Mouse (Mus musculus) embryonic facial prominence, embryonic 12.5 days (tissue): ENCODE measurements around the gene Dmac2. TPM values are rescaled to one million over a fixed set of nuclear protein-coding genes. Genes with fewer than 3 reads are reported as not detected.

Experiments
- ATAC-seq: fragments of 200-750 bp; cut with Nextera tagmentation; 2 replicates; pipeline ENCODE4 v1.8.0; 2017; ENCODE audit not compliant: insufficient number of reproducible peaks, insufficient read depth, low FRiP score, low TSS enrichment
- H3K27ac ChIP-seq: fragments of 300-500 bp; sonication (generic); 2 replicates; pipeline ENCODE4 v1.5.1; 2016; ENCODE audit warnings: mild to moderate bottlenecking
- H3K27me3 ChIP-seq: fragments of 300-500 bp; sonication (generic); 2 replicates; pipeline ENCODE4 v1.6.1; 2016; ENCODE audit warnings: mild to moderate bottlenecking, moderate library complexity
- H3K36me3 ChIP-seq: fragments of 300-500 bp; sonication (generic); 2 replicates; pipeline ENCODE4 v1.6.1; 2016; ENCODE audit warnings: mild to moderate bottlenecking
- H3K4me1 ChIP-seq: fragments of 300-500 bp; sonication (generic); 2 replicates; pipeline ENCODE4 v1.6.1; 2016
- H3K4me2 ChIP-seq: fragments of 300-500 bp; sonication (generic); replicated peaks from 2 replicates; pipeline ENCODE4 v1.6.1; 2016; ENCODE audit warnings: mild to moderate bottlenecking, moderate library complexity
- H3K4me3 ChIP-seq: fragments of 300-500 bp; sonication (generic); 2 replicates; pipeline ENCODE4 v1.5.1; 2016; ENCODE audit warnings: mild to moderate bottlenecking
- H3K9ac ChIP-seq: fragments of 300-500 bp; sonication (generic); 2 replicates; pipeline ENCODE4 v1.6.1; 2016; ENCODE audit warnings: mild to moderate bottlenecking, moderate library complexity
- H3K9me3 ChIP-seq: fragments of 300-500 bp; sonication (generic); 2 replicates; pipeline ENCODE4 v1.6.1; 2016; ENCODE audit warnings: mild to moderate bottlenecking, moderate library complexity
- WGBS: fragments of 180-500 bp; shearing (Covaris S2); methylation state at CpG from one replicate; pipeline ENCODE4 v1.1.7; 2016; 5-methylcytosine and 5-hydroxymethylcytosine counted together
- polyA plus RNA-seq: library from polyadenylated mRNA; unstranded; fragments of >200 nt; fragmentation: Nextera tagmentation; extraction: Ambion mirVana; gene quantifications from 2 replicates; pipeline ENCODE4 v1.2.1, GENCODE M21; 2016

The Dmac2 gene
- polyA plus RNA-seq, 1 experiment from 2014 or later = 39.0 TPM

DNA sequence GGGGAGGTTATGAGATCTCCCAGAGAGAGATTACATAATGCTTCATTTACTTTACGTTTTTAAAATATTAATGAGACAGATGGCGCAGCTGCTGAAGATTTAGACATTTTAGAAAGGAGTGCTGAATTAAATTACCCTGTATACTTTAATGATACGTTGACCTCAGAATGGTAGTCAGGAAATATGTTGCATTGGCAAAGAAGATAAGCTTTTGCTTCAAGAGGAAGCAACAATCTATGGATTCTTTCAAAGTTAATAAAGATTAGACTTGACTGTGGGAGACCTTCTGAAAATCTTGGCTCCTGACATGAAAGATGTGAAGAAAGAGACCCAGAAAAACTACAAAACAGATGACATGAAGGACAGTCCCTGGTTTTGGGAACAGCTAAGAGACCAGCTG, 25.4 kb upstream of the Dmac2 start:
- 80% methylated on average over 3 of the region's 3 CpGs for WGBS
- no peak for ATAC-seq
- Histone ChIP-seq H3K36me3 (no peaks in the 10 kb centered on the region), H3K4me3 (no peak overlapping the region), H3K9me3 (no peaks in the 10 kb centered on the region), H3K9ac (no peak overlapping the region), H3K4me2 (no peak overlapping the region), H3K27me3 (no peaks in the 10 kb centered on the region), H3K4me1 (no peaks in the 10 kb centered on the region), H3K27ac (no peak overlapping the region)

DNA sequence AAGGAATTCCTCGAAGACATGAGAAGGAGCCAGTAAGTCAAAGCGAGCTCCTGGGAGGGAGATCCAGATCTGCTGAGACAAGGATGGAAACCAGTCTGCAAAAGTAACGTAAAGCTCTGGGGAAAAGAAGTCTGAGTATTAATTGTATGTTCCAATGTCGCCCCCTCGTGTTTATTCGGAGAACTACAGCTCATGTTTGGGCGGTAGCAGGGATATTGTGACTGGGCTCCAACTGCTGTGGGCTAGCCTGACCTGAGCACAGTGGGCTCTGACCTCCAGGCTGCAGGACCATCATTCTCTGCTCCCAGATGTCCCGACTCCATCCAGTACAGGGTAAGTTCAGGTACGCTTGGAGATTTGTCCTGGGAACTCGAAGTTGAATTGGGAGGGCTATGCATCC, 19.6 kb upstream of the Dmac2 start:
- no peak overlapping the region for H3K4me2 ChIP-seq
- H3K4me1 ChIP-seq = no peaks in the 10 kb centered on the region
- no peak overlapping the region for H3K9ac ChIP-seq
- no peak overlapping the region for H3K27ac ChIP-seq
- no peak for ATAC-seq
- 15% methylated on average over 10 of the region's 10 CpGs for WGBS
- no peak overlapping the region for H3K4me3 ChIP-seq
- no peaks in the 10 kb centered on the region for H3K9me3 ChIP-seq
- no peaks in the 10 kb centered on the region for H3K36me3 ChIP-seq
- H3K27me3 ChIP-seq = no peaks in the 10 kb centered on the region

DNA sequence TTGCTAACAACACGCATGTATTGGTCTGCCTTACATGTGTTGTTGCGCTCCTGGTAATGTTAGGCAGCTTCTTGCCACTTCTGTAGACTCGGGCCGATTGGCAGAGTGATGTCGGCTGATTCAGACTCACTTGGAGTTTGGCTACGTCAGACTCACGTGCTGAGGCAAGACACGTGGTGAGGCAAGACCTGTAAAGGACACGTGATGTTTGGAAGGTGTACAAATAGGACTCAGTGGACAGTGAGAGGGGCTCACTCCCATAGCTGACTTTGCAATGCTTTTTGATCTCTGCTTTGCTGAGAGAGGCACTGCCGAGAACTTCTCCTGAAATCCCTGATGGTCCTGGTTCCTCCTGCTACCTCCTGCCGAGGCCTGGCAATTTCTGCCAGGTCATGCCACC, 18.5 kb upstream of the Dmac2 start:
- H3K36me3 ChIP-seq = no peaks in the 10 kb centered on the region
- no peak overlapping the region for H3K9ac ChIP-seq
- WGBS = 84% methylated on average over 11 of the region's 11 CpGs
- no peak for ATAC-seq
- H3K27ac ChIP-seq = no peak overlapping the region
- H3K4me1 ChIP-seq = no peaks in the 10 kb centered on the region
- no peaks in the 10 kb centered on the region for H3K9me3 ChIP-seq
- no peak overlapping the region for H3K4me2 ChIP-seq
- no peak overlapping the region for H3K4me3 ChIP-seq
- no peaks in the 10 kb centered on the region for H3K27me3 ChIP-seq

DNA sequence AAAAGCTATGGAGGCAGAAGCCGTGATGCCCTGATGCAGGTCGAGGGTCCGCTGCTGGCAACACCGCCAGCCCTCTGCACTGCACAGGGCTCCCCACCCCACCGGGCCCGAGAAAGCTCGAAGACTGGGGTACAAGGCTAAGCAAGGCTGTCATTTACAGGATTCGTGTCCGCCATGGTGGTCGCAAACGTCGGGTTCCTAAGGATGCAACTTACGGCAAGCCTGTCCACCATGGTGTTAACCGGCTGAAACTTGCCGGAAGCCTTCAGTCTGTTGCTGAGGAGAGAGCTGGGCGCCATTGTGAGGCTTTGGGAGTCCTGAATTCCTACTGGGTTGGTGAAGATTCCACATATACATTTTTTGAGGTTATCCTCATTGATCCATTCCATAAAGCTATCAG, 17.9 kb upstream of the Dmac2 start:
- Histone ChIP-seq H3K9ac (no peak overlapping the region), H3K36me3 (no peaks in the 10 kb centered on the region), H3K27ac (no peak overlapping the region), H3K4me3 (no peak overlapping the region), H3K9me3 (no peaks in the 10 kb centered on the region), H3K4me2 (no peak overlapping the region), H3K27me3 (no peaks in the 10 kb centered on the region), H3K4me1 (no peaks in the 10 kb centered on the region)
- WGBS = 86% methylated on average over 16 of the region's 16 CpGs
- ATAC-seq = no peak

DNA sequence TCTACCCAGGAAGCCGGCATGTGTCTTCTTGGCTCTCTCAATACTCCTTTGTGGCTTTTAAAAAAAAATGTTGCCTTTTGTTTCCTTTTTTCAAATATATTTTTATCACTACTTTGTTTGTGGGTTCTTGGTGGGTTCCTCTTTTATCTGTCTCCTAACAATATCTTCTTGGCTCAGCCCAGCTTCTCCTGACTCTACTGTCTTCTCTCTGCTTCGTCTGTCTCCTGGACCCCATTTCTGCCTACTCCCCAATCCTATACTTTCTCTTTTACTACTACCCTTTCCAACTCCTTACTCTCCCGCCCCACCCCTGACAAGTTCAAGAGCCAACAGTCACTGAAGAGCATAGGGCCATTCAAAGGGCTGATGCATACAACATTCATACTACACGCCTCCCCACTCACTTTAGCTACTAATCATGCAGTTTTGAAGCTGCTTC, 12.6 kb upstream of the Dmac2 start:
- no peak for ATAC-seq
- H3K9ac ChIP-seq = no peak overlapping the region
- no peaks in the 10 kb centered on the region for H3K9me3 ChIP-seq
- no peak overlapping the region for H3K27ac ChIP-seq
- H3K27me3 ChIP-seq = no peaks in the 10 kb centered on the region
- H3K4me2 ChIP-seq = no peak overlapping the region
- H3K36me3 ChIP-seq = no peaks in the 10 kb centered on the region
- H3K4me3 ChIP-seq = no peak overlapping the region
- H3K4me1 ChIP-seq = no peaks in the 10 kb centered on the region
- WGBS = 75% methylated on average over 4 of the region's 4 CpGs

DNA sequence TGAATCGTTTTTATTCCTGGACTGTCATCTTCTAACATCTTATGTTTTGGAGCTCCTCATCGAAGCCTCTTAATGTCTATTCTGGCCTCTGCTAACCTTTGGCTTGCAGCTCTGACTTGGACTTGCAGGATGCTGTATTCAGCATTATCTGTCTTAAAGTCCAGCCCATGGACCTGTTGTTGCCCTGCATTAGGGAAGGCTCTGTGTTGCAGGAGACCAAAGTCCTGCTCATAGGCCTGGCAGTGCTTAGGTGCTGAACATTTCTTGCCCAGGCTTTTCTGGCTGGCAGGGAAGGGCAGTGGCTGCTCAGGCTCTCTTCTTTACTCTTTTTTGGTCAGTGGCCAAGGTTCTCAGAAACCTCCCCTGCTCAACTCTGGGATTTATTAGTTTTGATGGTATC, 12.0 kb upstream of the Dmac2 start:
- Histone ChIP-seq H3K4me2 (no peak overlapping the region), H3K36me3 (no peaks in the 10 kb centered on the region), H3K4me1 (no peaks in the 10 kb centered on the region), H3K27ac (no peak overlapping the region), H3K9me3 (no peaks in the 10 kb centered on the region), H3K27me3 (no peaks in the 10 kb centered on the region), H3K9ac (no peak overlapping the region), H3K4me3 (no peak overlapping the region)
- WGBS = 70% methylated on average over 2 of the region's 2 CpGs
- no peak for ATAC-seq

DNA sequence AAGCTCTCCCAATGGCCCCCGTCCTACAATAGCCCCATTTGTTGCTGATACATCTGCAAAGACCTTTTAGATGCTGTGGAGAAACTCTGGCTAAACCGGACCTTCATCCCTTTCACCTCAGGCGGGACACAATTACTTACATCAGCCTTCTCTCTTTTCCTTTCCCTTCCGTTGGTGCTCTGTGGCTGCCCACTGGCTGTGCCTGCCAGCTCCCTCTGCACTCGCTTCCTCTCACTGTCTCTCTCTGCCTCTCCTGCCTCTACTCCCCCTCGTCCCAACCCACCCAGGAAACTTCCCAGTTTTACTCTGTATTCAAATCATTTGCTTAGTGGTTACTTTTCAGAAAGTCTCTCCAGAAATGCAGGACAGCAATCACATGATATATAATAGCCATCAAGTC, 9.2 kb upstream of the Dmac2 start:
- H3K36me3 ChIP-seq = no peaks in the 10 kb centered on the region
- no peaks in the 10 kb centered on the region for H3K4me1 ChIP-seq
- H3K4me3 ChIP-seq = no peak overlapping the region
- H3K27ac ChIP-seq = no peak overlapping the region
- no peaks in the 10 kb centered on the region for H3K27me3 ChIP-seq
- 26% methylated on average over 6 of the region's 6 CpGs for WGBS
- no peak for ATAC-seq
- H3K9me3 ChIP-seq = no peaks in the 10 kb centered on the region
- H3K9ac ChIP-seq = no peak overlapping the region
- H3K4me2 ChIP-seq = no peak overlapping the region

DNA sequence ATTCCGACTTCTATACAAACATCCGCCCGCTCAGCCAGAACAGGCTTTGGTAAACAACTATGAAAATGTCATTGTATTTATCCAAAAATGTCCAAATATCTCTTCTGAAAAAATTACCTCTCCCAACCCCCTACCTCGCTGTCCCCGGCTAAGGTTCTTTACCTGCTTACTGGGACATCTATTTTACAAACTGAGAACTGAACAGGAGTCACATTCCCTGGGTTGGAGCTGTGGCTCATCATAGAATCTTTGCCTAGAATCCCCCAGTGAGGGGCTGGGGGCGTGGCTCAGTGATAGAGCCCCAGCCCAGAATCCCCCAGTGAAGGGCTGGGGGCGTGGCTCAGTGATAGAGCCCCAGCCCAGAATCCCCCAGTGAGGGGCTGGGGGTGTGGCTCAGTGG, 7.7 kb upstream of the Dmac2 start:
- no peak for ATAC-seq
- WGBS = 39% methylated on average over 7 of the region's 7 CpGs

DNA sequence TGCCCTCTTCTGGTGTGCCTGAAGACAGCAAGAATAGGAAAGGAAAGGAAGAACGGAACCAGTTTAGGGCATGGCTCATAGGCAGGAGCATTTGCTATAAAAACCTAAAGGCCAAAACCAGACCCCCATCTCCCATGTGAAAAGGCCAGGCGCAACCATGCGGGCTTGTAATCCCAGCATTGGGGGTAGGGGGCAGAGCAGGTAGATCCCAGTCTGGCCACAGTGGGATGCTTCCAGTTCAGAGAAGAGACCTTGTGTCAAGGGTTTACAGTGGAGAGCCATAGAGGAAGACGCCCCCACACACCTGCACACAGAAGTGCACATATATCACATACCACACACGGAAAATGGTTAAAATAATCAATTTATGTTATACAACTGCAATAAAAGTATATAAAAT, 5.1 kb upstream of the Dmac2 start:
- ATAC-seq = no peak
- Histone ChIP-seq H3K9me3 (no peaks in the 10 kb centered on the region), H3K36me3 (no peaks in the 10 kb centered on the region), H3K4me1 (no peaks in the 10 kb centered on the region), H3K9ac (no peak overlapping the region), H3K4me3 (no peak overlapping the region), H3K27me3 (no peaks in the 10 kb centered on the region), H3K27ac (no peak overlapping the region), H3K4me2 (no peak overlapping the region)
- WGBS = 86% methylated on average over 5 of the region's 5 CpGs

More for the DNA sequence above, 7.7 kb upstream of the Dmac2 start:
- no peaks in the 10 kb centered on the region for H3K9me3 ChIP-seq
- H3K4me3 ChIP-seq = no peak overlapping the region
- H3K4me2 ChIP-seq = no peak overlapping the region
- no peaks in the 10 kb centered on the region for H3K27me3 ChIP-seq
- no peaks in the 10 kb centered on the region for H3K36me3 ChIP-seq
- no peaks in the 10 kb centered on the region for H3K4me1 ChIP-seq
- H3K27ac ChIP-seq = no peak overlapping the region
- H3K9ac ChIP-seq = no peak overlapping the region

DNA sequence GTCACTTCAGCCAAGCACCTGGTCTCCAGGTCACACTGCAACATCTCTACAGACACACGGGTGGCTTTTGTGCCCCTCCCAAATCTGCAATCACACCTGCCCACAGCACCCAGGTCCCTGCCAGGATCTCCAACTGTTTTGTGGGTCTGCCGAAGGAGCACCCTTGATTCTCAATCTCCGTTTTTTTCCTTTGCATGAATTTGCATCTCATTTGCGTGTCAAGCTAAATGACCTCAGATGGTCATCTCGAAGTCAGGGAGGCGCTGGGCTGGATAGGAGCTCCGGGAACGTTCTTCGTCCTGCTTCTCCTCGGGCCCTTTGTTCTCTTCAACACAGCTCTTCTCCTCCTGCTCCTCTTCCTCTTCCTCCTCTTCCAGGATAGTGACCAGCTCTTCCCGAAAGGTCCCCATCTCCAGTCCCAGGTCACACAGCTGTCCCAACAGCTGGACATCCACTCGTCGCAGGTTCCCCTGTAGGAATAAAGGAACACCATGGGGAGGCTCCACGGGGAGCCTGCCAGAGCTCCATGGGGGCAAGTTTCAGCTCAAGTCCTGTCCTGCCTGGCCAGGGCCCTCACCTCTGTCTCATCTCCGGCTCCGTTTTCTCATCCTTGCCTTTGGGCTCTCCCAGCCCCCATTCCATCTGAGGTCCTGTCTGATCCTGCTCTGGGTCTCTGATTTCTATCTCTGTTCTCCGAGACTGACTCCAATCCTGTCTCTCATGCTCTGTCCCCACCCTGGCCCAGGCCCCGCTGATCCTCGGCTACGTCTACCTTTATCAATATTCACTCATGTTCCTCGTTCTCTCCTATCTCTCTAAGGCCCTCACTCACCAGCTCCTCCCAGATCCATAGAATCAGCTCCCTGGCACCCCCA, 4.1 kb upstream of the Dmac2 start:
- H3K27me3 ChIP-seq = no peaks in the 10 kb centered on the region
- no peak overlapping the region for H3K4me3 ChIP-seq
- WGBS = 67% methylated on average over 21 of the region's 21 CpGs
- H3K36me3 ChIP-seq = no peaks in the 10 kb centered on the region
- peaks cover 5% of the 10 kb centered on the region for H3K4me1 ChIP-seq
- H3K9ac ChIP-seq = no peak overlapping the region
- ATAC-seq = no peak
- H3K4me2 ChIP-seq = no peak overlapping the region
- no peaks in the 10 kb centered on the region for H3K9me3 ChIP-seq
- H3K27ac ChIP-seq = no peak overlapping the region

DNA sequence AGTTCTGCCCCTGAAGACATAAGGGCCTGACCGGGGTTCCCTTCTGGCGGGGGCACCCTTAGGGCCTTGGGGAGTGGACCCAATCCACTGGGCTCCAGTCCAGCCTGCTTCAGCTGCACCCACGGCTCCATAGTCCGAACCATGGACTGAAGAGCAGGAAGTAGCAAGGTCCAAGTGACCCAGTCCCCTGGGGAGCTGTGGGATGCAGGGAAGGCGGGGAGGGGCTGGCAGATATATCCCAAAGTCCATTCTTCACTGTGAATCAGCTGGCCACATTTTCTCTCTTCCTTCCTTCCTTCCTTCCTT, 3.6 kb upstream of the Dmac2 start, which contains the start of gene Erich4:
Erich4 (minus strand) TSS at position 187 of the 306 bp plus-strand sequence.
- no peaks in the 10 kb centered on the region for H3K9me3 ChIP-seq
- no peak for ATAC-seq
- no peak within 1 kb of the TSS for H3K27ac ChIP-seq
- peaks cover 5% of the 10 kb centered on the region for H3K4me1 ChIP-seq
- H3K36me3 ChIP-seq = no peaks in the 10 kb centered on the region
- 73% methylated on average over 5 of the region's 5 CpGs for WGBS
- H3K9ac ChIP-seq = no peak within 1 kb of the TSS
- no peaks in the 10 kb centered on the region for H3K27me3 ChIP-seq
- H3K4me3 ChIP-seq = no peak within 1 kb of the TSS
- no peak within 1 kb of the TSS for H3K4me2 ChIP-seq

DNA sequence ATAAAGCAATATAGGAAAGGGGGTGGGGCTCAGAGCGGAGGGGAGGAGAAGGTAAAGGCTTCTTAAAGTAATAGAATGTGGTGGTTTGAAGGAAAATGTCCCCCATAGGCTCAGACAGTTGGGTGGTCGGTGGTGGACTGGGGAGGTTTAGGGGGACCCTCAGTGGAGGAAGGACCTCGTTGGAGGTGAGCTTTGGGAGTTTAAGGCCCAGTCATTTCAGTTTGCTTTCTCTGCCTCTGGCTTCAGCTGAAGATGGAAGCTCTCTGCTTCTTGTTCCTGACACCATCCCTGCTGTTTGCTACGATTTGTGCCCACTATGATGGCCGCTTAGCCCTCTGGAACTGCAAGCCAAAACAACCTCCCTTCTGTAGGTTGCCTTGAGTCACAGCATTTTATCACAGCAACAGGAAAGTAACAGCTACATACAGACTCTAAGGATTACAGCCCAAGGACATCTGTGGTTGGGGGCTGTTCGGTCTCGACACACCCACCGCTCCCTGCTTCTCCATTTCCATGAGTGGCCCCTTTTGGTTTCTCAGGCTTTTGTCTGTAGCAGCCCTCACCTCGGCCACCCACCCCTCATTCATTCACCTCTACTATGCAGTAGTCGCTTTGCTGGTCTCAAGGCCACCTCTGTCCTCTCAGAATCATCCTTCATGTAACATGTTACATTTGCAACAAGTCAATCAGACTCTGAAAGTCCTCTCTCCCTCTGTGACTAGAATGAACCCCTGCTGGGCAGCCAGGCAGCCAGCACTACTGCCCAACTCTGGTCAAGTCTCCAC, 1.6 kb upstream of the Dmac2 start:
- Histone ChIP-seq H3K27me3 (no peaks in the 10 kb centered on the region), H3K27ac (no peak overlapping the region), H3K4me2 (no peak overlapping the region), H3K4me3 (no peak overlapping the region), H3K9ac (no peak overlapping the region), H3K4me1 (peaks cover 5% of the 10 kb centered on the region), H3K36me3 (peaks cover 8% of the 10 kb centered on the region; the same call in 1 of the 2 replicates), H3K9me3 (no peaks in the 10 kb centered on the region)
- ATAC-seq = no peak
- WGBS = 84% methylated on average over 10 of the region's 10 CpGs
